Mouse (Mus musculus): ENCODE data around the gene 1600014C10Rik. TPM values are rescaled to one million over a fixed set of nuclear protein-coding genes. Genes with fewer than 3 reads are reported as not detected.

Gene 1600014C10Rik
- total and polyA plus RNA-seq, 3 experiments = 3.7 to 12.3 (median 6.7) TPM

DNA sequence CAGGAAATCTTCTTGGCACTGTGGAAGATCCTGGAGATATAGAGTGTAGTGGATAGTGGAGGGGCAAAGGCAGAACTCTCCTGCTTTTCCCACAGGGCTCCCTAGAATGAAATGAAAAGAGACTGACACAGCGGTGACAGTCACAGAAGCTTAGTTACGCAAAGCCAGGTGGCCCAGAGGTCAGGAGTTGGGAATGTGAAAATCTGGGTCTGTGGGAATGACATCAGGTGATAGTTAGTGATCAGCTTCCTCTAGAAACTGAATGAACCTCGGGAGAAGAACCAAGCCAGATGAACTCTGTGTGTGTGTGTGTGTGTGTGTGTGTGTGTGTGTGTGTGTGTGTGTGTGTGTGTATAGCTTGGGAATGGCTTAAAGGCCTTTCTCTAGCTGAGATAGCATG is 26.0 kb downstream of the 1600014C10Rik start:
- ATAC-seq (ENCODE audit: extremely low read depth, insufficient number of reproducible peaks, low FRiP score, poor library complexity, severe bottlenecking) (no peak), DNase-seq (ENCODE audit: low spot score) (no peak)
- H3K36me3 ChIP-seq (replicated peaks) = no peaks in the 10 kb centered on the region
- H3K9me3 ChIP-seq (replicated peaks) = no peaks in the 10 kb centered on the region
- no peak overlapping the region for H3K4me3 ChIP-seq (ENCODE audit: low read depth, low read length)
- peaks cover 5% of the 10 kb centered on the region for H3K27me3 ChIP-seq (ENCODE audit: insufficient read depth, low read length)
- no peak for TF ChIP-seq GATA1 (IDR thresholded peaks at IDR 0.05; ENCODE audit: borderline replicate concordance, low read length)
- peaks cover 35% of the 10 kb centered on the region for H3K4me1 ChIP-seq (ENCODE audit: insufficient read depth, low read depth, low read length)

DNA sequence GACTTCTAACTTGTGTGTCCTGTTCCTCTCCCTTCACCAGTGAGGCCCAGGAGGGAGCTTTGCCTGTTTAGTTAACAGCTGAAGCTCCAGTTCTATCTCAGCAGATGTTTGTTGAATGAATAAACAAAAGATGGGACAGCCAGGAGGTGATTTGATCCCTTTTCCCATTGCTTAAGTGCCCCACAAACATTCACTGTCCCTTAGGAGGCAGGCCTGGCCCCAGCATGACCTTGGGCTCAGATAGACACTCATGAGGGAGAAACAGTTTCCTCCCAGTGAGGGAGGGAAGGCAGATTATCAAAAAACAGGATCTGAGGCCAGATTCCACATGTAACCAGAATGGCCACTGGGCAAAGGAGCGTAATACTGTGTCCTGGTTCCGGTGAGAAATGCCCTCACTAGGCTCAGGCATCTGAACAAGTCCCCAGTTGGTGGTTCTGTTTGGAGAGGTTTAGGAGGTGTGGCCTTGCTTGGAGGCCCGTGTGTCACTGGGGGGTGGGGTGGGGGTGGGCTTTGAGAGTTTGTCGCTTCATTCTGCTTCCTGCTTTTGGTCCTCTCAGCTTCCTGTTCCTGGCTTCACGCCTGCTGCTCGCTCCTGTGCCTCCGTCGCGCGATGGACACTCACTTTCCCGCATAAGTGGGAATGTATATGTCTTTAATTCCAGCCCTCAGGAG is 26.6 kb downstream of the 1600014C10Rik start:
- Histone ChIP-seq H3K4me3 (ENCODE audit: low read depth, low read length) (no peak overlapping the region; the same call in 1 of the 2 replicates), H3K36me3 (replicated peaks) (no peaks in the 10 kb centered on the region), H3K9me3 (replicated peaks) (no peaks in the 10 kb centered on the region), H3K27me3 (ENCODE audit: insufficient read depth, low read length) (peaks cover 5% of the 10 kb centered on the region), H3K4me1 (ENCODE audit: insufficient read depth, low read depth, low read length) (peaks cover 35% of the 10 kb centered on the region)
- DNase-seq (ENCODE audit: low spot score) (no peak), ATAC-seq (ENCODE audit: extremely low read depth, insufficient number of reproducible peaks, low FRiP score, poor library complexity, severe bottlenecking) (no peak)
- TF ChIP-seq POLR2AphosphoS5 (IDR thresholded peaks at IDR 0.05; ENCODE audit: insufficient replicate concordance, low read depth, low read length) = no peak

DNA sequence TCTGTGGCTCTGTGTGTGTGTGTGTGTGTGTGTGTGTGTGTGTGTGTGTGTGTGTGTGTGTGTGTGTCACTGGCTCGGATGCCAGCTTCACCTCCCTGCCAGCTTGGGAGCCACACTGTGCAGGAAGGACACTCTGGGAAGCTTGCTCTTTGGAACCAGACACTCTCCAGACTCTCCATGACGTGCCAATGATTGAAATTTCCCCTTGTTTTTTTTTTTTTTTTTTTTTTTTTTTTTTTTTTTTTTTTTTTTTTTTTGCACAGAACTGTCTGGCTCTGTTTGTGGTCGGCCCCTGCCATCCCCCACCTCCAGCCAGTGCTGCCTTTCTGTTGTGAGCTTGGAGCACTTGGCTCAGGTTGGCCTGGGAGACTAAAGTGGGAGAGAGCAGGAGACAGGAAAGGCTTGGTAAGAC is 29.6 kb downstream of the 1600014C10Rik start:
- Histone ChIP-seq H3K4me1 (ENCODE audit: insufficient read depth, low read depth, low read length) (peaks cover 25% of the 10 kb centered on the region), H3K4me3 (ENCODE audit: low read depth, low read length) (no peak overlapping the region), H3K36me3 (replicated peaks) (no peaks in the 10 kb centered on the region), H3K27me3 (ENCODE audit: insufficient read depth, low read length) (peaks cover 10% of the 10 kb centered on the region; the same call in 1 of the 2 replicates), H3K9me3 (replicated peaks) (no peaks in the 10 kb centered on the region)
- no peak for ATAC-seq (ENCODE audit: extremely low read depth, insufficient number of reproducible peaks, low FRiP score, poor library complexity, severe bottlenecking)
- no peak for TF ChIP-seq GATA2 (IDR thresholded peaks at IDR 0.05; ENCODE audit: borderline replicate concordance, low read depth, low read length)
- no peak for TF ChIP-seq TAL1 (conservative IDR thresholded peaks at IDR 0.05; ENCODE audit: low read depth, low read length)
- no peak for TF ChIP-seq POLR2AphosphoS5 (IDR thresholded peaks at IDR 0.05; ENCODE audit: insufficient replicate concordance, low read depth, low read length)
- TF ChIP-seq CTCF (IDR thresholded peaks at IDR 0.05; ENCODE audit: low read depth, low read length) = no peak
- no peak for TF ChIP-seq GATA1 (IDR thresholded peaks at IDR 0.05; ENCODE audit: borderline replicate concordance, low read length)
- no peak for DNase-seq (ENCODE audit: low spot score)

DNA sequence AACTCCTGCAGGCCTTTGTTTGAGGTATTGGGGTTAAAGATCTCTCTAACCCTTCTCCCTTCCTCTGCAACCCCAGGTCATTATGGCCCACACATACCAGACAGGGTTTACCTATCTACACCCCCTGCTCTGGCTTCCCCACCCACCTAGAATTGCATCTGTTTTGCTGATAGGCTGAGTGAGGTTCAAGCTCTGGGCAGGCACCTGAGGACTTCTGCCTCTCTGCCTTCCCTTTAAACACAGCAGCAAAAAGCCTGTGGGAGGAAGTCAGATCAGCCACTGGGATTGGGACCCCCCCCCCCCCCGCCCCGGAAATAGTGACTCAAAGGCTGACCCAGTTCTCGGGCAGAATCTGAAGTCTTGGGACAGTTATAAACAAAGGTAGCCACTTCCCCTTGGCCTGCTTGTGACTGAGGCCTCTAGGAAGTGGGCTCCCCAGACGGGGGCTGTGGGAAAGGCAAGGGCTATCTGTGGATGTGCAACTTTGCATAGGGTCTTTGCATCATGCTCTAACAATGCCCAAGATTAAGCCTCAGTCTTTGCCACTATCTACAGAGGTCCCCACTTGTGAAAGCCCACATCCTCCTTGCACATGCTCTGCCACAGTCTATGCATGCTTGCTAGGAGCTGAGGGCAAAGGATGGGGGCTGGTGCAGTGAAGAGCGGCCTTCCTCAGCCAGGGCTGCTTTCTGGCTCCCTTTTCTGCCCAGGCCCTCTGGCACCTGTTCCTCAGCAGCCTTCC is 31.6 kb downstream of the 1600014C10Rik start:
- peaks cover 12% of the 10 kb centered on the region; the same call in 1 of the 2 replicates for H3K27me3 ChIP-seq (ENCODE audit: insufficient read depth, low read length)
- H3K4me1 ChIP-seq (ENCODE audit: insufficient read depth, low read depth, low read length) = peaks cover 17% of the 10 kb centered on the region
- no peak for ATAC-seq (ENCODE audit: extremely low read depth, insufficient number of reproducible peaks, low FRiP score, poor library complexity, severe bottlenecking)
- no peak for DNase-seq (ENCODE audit: low spot score)
- H3K36me3 ChIP-seq (replicated peaks) = no peaks in the 10 kb centered on the region
- TF ChIP-seq POLR2AphosphoS5 (IDR thresholded peaks at IDR 0.05; ENCODE audit: insufficient replicate concordance, low read depth, low read length) (no peak), TAL1 (conservative IDR thresholded peaks at IDR 0.05; ENCODE audit: low read depth, low read length) (no peak), GATA2 (IDR thresholded peaks at IDR 0.05; ENCODE audit: borderline replicate concordance, low read depth, low read length) (no peak)
- H3K9me3 ChIP-seq (replicated peaks) = no peaks in the 10 kb centered on the region
- H3K4me3 ChIP-seq (ENCODE audit: low read depth, low read length) = no peak overlapping the region

DNA sequence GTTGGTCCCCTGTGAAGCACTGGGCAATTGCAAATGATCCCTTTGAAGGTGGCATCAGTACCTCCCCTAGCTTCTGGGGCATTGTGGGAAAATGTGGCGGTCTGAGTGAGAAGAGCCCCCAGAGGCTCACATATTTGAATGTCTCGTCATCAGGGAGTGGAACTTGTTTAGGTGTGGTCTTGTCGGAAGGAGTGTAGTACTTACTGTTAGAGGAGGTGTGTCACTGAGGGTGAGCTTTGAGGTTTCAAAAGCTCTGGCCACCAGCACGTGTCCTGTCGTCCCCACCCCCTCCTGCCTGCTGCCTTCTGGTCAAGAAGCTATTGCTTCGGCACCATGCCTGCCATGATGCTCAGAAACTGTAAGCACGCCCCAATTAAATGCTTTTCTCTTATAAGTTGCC is 32.3 kb downstream of the 1600014C10Rik start:
- Histone ChIP-seq H3K4me1 (ENCODE audit: insufficient read depth, low read depth, low read length) (peaks cover 12% of the 10 kb centered on the region; the same call in 1 of the 2 replicates), H3K36me3 (replicated peaks) (no peaks in the 10 kb centered on the region), H3K9me3 (replicated peaks) (no peaks in the 10 kb centered on the region), H3K27me3 (ENCODE audit: insufficient read depth, low read length) (peaks cover 12% of the 10 kb centered on the region; the same call in 1 of the 2 replicates), H3K4me3 (ENCODE audit: low read depth, low read length) (no peak overlapping the region)
- DNase-seq (ENCODE audit: low spot score) (no peak), ATAC-seq (ENCODE audit: extremely low read depth, insufficient number of reproducible peaks, low FRiP score, poor library complexity, severe bottlenecking) (no peak)
- no peak for TF ChIP-seq GATA2 (IDR thresholded peaks at IDR 0.05; ENCODE audit: borderline replicate concordance, low read depth, low read length)

DNA sequence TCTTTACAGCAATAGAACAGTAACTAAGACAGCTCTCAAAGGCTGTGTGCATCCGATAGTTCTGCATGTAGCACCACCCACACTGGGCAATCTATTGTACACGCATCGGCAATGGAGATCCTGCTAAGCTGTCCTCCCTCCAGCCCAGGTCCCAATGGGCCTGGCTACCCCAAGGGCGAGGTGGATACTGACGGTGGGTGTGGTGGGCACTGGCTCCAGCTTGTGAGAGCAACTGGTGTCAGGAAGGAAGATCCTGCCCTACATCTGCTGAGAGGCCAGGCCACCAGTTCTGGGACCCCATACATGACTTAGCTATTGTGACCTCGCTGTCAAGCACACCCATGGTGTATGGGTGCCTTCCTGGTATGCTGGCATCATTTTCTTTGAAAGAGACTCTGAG is 32.7 kb downstream of the 1600014C10Rik start:
- Histone ChIP-seq H3K4me3 (ENCODE audit: low read depth, low read length) (no peak overlapping the region), H3K4me1 (ENCODE audit: insufficient read depth, low read depth, low read length) (peaks cover 9% of the 10 kb centered on the region; the same call in 1 of the 2 replicates), H3K9me3 (replicated peaks) (no peaks in the 10 kb centered on the region), H3K36me3 (replicated peaks) (no peaks in the 10 kb centered on the region), H3K27me3 (ENCODE audit: insufficient read depth, low read length) (peaks cover 12% of the 10 kb centered on the region; the same call in 1 of the 2 replicates)
- DNase-seq (ENCODE audit: low spot score) (no peak), ATAC-seq (ENCODE audit: extremely low read depth, insufficient number of reproducible peaks, low FRiP score, poor library complexity, severe bottlenecking) (no peak)
- TF ChIP-seq TAL1 (conservative IDR thresholded peaks at IDR 0.05; ENCODE audit: low read depth, low read length) (no peak), POLR2AphosphoS5 (IDR thresholded peaks at IDR 0.05; ENCODE audit: insufficient replicate concordance, low read depth, low read length) (no peak), GATA2 (IDR thresholded peaks at IDR 0.05; ENCODE audit: borderline replicate concordance, low read depth, low read length) (no peak), GATA1 (IDR thresholded peaks at IDR 0.05; ENCODE audit: borderline replicate concordance, low read length) (no peak), CTCF (IDR thresholded peaks at IDR 0.05; ENCODE audit: low read depth, low read length) (no peak)
